Mouse (Mus musculus) CH12.LX (cell line): ENCODE measurements around the gene Slc13a1. TPM values are rescaled to one million over a fixed set of nuclear protein-coding genes. Genes with fewer than 3 reads are reported as not detected.

ENCODE experiments used
- DNase-seq: peaks from one replicate; pipeline ENCODE4 v3.0.0-alpha.2; 2013; ENCODE audit errors: extremely low read depth
- H3K27ac ChIP-seq: 2 replicates; pipeline ENCODE4 v1.5.1; 2012; ENCODE audit warnings: low read depth, mild to moderate bottlenecking, control low read depth, moderate library complexity; ENCODE audit not compliant: insufficient read depth
- H3K27me3 ChIP-seq: replicated peaks from 2 replicates; pipeline ENCODE3; 2012; ENCODE audit warnings: inconsistent platforms
- H3K36me3 ChIP-seq, 2 experiments: replicated peaks in 1 of 2; 2 replicates each; pipeline versions ENCODE3 to v1.6.1; 2012; ENCODE audit warnings: inconsistent platforms in 1 of 2, low read length in 1 of 2, mild to moderate bottlenecking in 1 of 2, mixed read lengths in 1 of 2, moderate library complexity in 1 of 2; ENCODE audit not compliant: control insufficient read depth in 1 of 2, insufficient read depth in 1 of 2
- H3K4me1 ChIP-seq, 2 experiments: 2 replicates each; pipeline ENCODE4 v1.6.1; 2012; ENCODE audit warnings: inconsistent platforms in 1 of 2, moderate library complexity in 1 of 2; ENCODE audit not compliant: insufficient read depth in 2 of 2, control insufficient read depth in 1 of 2
- H3K4me2 ChIP-seq: 2 replicates; pipeline ENCODE4 v1.6.1; 2012; ENCODE audit warnings: low read depth, mild to moderate bottlenecking, control low read depth; ENCODE audit not compliant: poor library complexity, insufficient read depth, severe bottlenecking
- H3K4me3 ChIP-seq, 3 experiments: fragments of 150-350 bp in 1 of 3; sonication (generic) in 1 of 3; replicated peaks in 1 of 3; 2 replicates each; pipeline versions ENCODE3 to v1.5.1; 2011 to 2012; ENCODE audit warnings: low read depth in 2 of 3, low read length in 2 of 3, mild to moderate bottlenecking in 2 of 3, moderate library complexity in 2 of 3, control low read depth in 1 of 3, improper control_type of control experiment in 1 of 3, inconsistent platforms in 1 of 3, mixed read lengths in 1 of 3; ENCODE audit not compliant: poor library complexity in 1 of 3
- H3K79me2 ChIP-seq: replicated peaks from 2 replicates; pipeline ENCODE4 v1.6.1; 2012; ENCODE audit warnings: mild to moderate bottlenecking, moderate library complexity; ENCODE audit not compliant: control insufficient read depth, poor library complexity, insufficient read depth, severe bottlenecking; ENCODE audit errors: extremely low read depth
- H3K9ac ChIP-seq: 2 replicates; pipeline ENCODE4 v1.6.1; 2012; ENCODE audit warnings: low read depth, mild to moderate bottlenecking, control low read depth, moderate library complexity; ENCODE audit not compliant: insufficient read depth
- H3K9me3 ChIP-seq: replicated peaks from 2 replicates; pipeline ENCODE3; 2012; ENCODE audit warnings: low read length, inconsistent platforms, mixed read lengths
- BHLHE40 ChIP-seq: IDR thresholded peaks from 2 replicates; pipeline ENCODE4 v1.6.1; 2011; ENCODE audit warnings: mild to moderate bottlenecking, low read depth, low read length, improper control_type of control experiment
- CHD1 ChIP-seq: IDR thresholded peaks from 2 replicates; pipeline ENCODE4 v1.6.1; 2012; ENCODE audit warnings: low read depth, low read length, improper control_type of control experiment, inconsistent platforms
- CHD2 ChIP-seq: IDR thresholded peaks from 2 replicates; pipeline ENCODE4 v1.6.1; 2011; ENCODE audit warnings: low read length, improper control_type of control experiment
- CTCF ChIP-seq, 2 experiments: IDR thresholded peaks in 1 of 2; conservative IDR thresholded peaks in 1 of 2; 2 replicates each; pipeline ENCODE4 v1.5.1; 2011 to 2012; ENCODE audit warnings: low read depth in 2 of 2, low read length in 2 of 2, improper control_type of control experiment in 1 of 2, inconsistent platforms in 1 of 2, mild to moderate bottlenecking in 1 of 2, moderate library complexity in 1 of 2
- ELF1 ChIP-seq: IDR thresholded peaks from 2 replicates; pipeline ENCODE4 v1.6.1; 2014; ENCODE audit warnings: low read depth, mild to moderate bottlenecking, inconsistent platforms, low read length, improper control_type of control experiment
- EP300 ChIP-seq: IDR thresholded peaks from 2 replicates; pipeline ENCODE4 v1.6.1; 2011; ENCODE audit warnings: low read length, improper control_type of control experiment
- ETS1 ChIP-seq: conservative IDR thresholded peaks from 2 replicates; pipeline ENCODE4 v1.6.1; 2012; ENCODE audit warnings: low read depth, mild to moderate bottlenecking, inconsistent platforms, low read length, improper control_type of control experiment, moderate library complexity
- GABPA ChIP-seq: IDR thresholded peaks from 2 replicates; pipeline ENCODE4 v1.6.1; 2012; ENCODE audit warnings: low read depth, low read length, improper control_type of control experiment, inconsistent platforms; ENCODE audit not compliant: insufficient replicate concordance
- HCFC1 ChIP-seq: IDR thresholded peaks from 2 replicates; pipeline ENCODE4 v1.6.1; 2012; ENCODE audit warnings: low read depth, mild to moderate bottlenecking, inconsistent platforms, low read length, improper control_type of control experiment
- IRF4 ChIP-seq: IDR thresholded peaks from 2 replicates; pipeline ENCODE4 v1.6.1; 2014; ENCODE audit warnings: low read depth, mild to moderate bottlenecking, inconsistent platforms, low read length, improper control_type of control experiment
- JUN ChIP-seq: IDR thresholded peaks from 2 replicates; pipeline ENCODE4 v1.6.1; 2011; ENCODE audit warnings: low read depth, mild to moderate bottlenecking, low read length, improper control_type of control experiment, moderate library complexity; ENCODE audit not compliant: insufficient read depth
- JUND ChIP-seq: conservative IDR thresholded peaks from 2 replicates; pipeline ENCODE4 v1.6.1; 2011; ENCODE audit warnings: low read depth, low read length, improper control_type of control experiment
- MAFK ChIP-seq: IDR thresholded peaks from 2 replicates; pipeline ENCODE4 v1.6.1; 2011; ENCODE audit warnings: low read length, improper control_type of control experiment; ENCODE audit not compliant: insufficient replicate concordance
- MAX ChIP-seq: IDR thresholded peaks from 2 replicates; pipeline ENCODE4 v1.6.1; 2011; ENCODE audit warnings: low read length, improper control_type of control experiment
- MXI1 ChIP-seq: IDR thresholded peaks from 2 replicates; pipeline ENCODE4 v1.6.1; 2011; ENCODE audit warnings: mild to moderate bottlenecking, low read depth, low read length, improper control_type of control experiment
- MYC ChIP-seq: IDR thresholded peaks from 2 replicates; pipeline ENCODE4 v1.6.1; 2011; ENCODE audit warnings: low read depth, mild to moderate bottlenecking, improper control_type of control experiment, low read length
- POLR2AphosphoS2 ChIP-seq: IDR thresholded peaks from 2 replicates; pipeline ENCODE4 v1.6.1; 2011; ENCODE audit warnings: low read depth, low read length, improper control_type of control experiment
- RAD21 ChIP-seq: IDR thresholded peaks from 2 replicates; pipeline ENCODE4 v1.6.1; 2011; ENCODE audit warnings: low read depth, mild to moderate bottlenecking, low read length, improper control_type of control experiment, moderate library complexity
- RCOR1 ChIP-seq: conservative IDR thresholded peaks from 2 replicates; pipeline ENCODE4 v1.6.1; 2012; ENCODE audit warnings: low read depth, mild to moderate bottlenecking, inconsistent platforms, low read length, improper control_type of control experiment
- SIN3A ChIP-seq: IDR thresholded peaks from 2 replicates; pipeline ENCODE4 v1.6.1; 2012; ENCODE audit warnings: low read length, improper control_type of control experiment, inconsistent platforms
- SMC3 ChIP-seq: IDR thresholded peaks from 2 replicates; pipeline ENCODE4 v1.6.1; 2011; ENCODE audit warnings: low read depth, low read length, improper control_type of control experiment
- TCF12 ChIP-seq: IDR thresholded peaks from 2 replicates; pipeline ENCODE4 v1.6.1; 2014; ENCODE audit warnings: low read depth, mild to moderate bottlenecking, inconsistent platforms, low read length, improper control_type of control experiment
- ZKSCAN1 ChIP-seq: IDR thresholded peaks from 2 replicates; pipeline ENCODE4 v1.6.1; 2012; ENCODE audit warnings: low read depth, inconsistent platforms, low read length, improper control_type of control experiment, borderline replicate concordance
- ZMIZ1 ChIP-seq: IDR thresholded peaks from 2 replicates; pipeline ENCODE4 v1.6.1; 2012; ENCODE audit warnings: low read depth, mild to moderate bottlenecking, inconsistent platforms, low read length, improper control_type of control experiment
- dilution Hi-C: fragments of 300-500 bp; cut with MboI; formaldehyde crosslinking; loops from 2 replicates; pipeline ENCODE4 v1.14.3; 2020; ENCODE audit warnings: low sequenced_read_pairs; ENCODE audit not compliant: extremely low pct_unique_long_range_greater_than_20kb, extremely low pct_ligation_motif_present
- in situ Hi-C: fragments of 300-500 bp; cut with MboI; formaldehyde crosslinking; loops from 3 replicates; pipeline ENCODE4 v1.14.3; 2019; ENCODE audit warnings: low sequenced_read_pairs, low pct_ligation_motif_present, low pct_unique_long_range_greater_than_20kb, mixed read lengths
- polyA plus RNA-seq: library from polyadenylated mRNA; unstranded; fragments of >175 nt; gene quantifications from 2 replicates; pipeline ENCODE4 v1.2.1, GENCODE M21; 2012; ENCODE audit warnings: low read depth; ENCODE audit not compliant: insufficient read length
- total RNA-seq, 2 experiments: library from RNA; depleted of rRNA; stranded (reverse); fragments of 300-350 nt in 1 of 2; fragments of >200 nt in 1 of 2; gene quantifications; 2 replicates each; pipeline ENCODE4 v1.2.3; 2012 to 2014

Gene Slc13a1
- not detected in 2 replicates for total RNA-seq (2012; rRNA removed)
- total RNA-seq (2014; rRNA removed), result not detected in 2 replicates
- polyA plus RNA-seq, result not detected in 2 replicates

DNA sequence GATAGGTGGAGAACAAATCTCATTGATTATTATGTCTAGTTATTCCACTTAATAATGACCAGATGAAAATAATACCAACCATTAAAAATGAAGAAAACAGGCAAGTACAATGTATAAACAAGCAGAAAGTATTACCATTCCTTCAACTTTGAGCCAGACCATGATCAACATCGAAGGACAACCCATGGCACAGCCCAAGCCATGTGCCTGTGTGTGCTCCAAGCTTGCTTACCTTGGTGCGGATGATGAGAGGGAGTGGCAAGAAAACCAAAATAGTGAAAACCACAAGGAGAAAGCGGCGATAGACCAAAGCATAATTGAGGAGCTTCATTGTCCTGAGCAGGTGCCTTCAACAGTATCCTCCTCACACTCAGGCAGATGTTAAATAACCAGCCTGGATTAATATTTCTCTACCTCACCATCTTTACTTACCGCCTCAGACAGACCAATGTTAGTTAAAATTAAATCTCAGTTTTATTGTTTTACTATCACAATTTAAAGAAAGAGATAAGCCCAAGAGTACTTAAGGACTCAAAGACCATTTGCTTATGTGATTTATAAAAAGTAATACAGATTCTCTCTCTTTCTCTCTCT is at the start of gene Slc13a1:
Gene Slc13a1, minus strand, starts transcription at position 359 of the 594 bp plus-strand sequence.
- no peak within 1 kb of the TSS for H3K4me2 ChIP-seq
- H3K36me3 ChIP-seq, result no peaks in the 10 kb centered on the region
- in situ Hi-C loops, result no loop called here
- H3K27ac ChIP-seq, result no peak within 1 kb of the TSS
- no peak within 1 kb of the TSS for H3K9ac ChIP-seq
- H3K27me3 ChIP-seq, result no peaks in the 10 kb centered on the region
- peaks cover 0 to 29% of the 10 kb centered on the region in 2 experiments; a peak in 2 of 4 replicates for H3K4me1 ChIP-seq
- TF ChIP-seq POLR2AphosphoS2 (no peak), ZMIZ1 (no peak), IRF4 (no peak), JUN (no peak), CTCF (conservative IDR thresholded peaks at IDR 0.05 in 1 of 2, IDR thresholded peaks at IDR 0.05 in 1 of 2; ENCODE audit: low read depth in 2 of 2, low read length in 2 of 2) (no peak), MYC (no peak), ZKSCAN1 (no peak), SMC3 (no peak), MXI1 (no peak), GABPA (no peak), RAD21 (no peak), ELF1 (no peak), SIN3A (no peak), TCF12 (no peak), JUND (no peak), CHD1 (no peak), BHLHE40 (no peak)
- dilution Hi-C loops, result no loop called here
- no peaks in the 10 kb centered on the region for H3K9me3 ChIP-seq
- H3K79me2 ChIP-seq, result no peaks in the 10 kb centered on the region
- no peak for DNase-seq
- H3K4me3 ChIP-seq, result no peak within 1 kb of the TSS

DNA sequence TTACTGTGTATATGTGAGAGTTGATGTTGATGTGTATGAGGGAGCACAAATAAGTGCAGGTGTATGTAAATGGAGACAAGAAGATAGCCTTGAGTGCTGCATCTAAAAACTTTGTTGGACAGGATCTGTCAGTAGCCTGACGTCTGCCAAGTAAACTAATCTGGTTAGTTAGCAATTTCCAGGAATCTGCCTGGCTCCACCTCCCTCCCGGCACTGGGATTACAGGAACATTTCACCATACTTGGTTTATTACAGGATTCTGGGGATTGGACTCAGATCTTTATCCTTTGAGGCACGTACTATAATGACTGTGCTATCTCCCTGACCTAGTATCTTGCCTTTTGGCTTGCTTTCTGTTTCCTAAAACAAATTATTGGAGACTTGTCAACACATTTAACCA is 40.0 kb upstream of the Slc13a1 start:
- H3K27ac ChIP-seq, result no peak overlapping the region
- no peaks in the 10 kb centered on the region for H3K36me3 ChIP-seq
- no peaks in the 10 kb centered on the region for H3K4me1 ChIP-seq
- H3K9ac ChIP-seq, result no peak overlapping the region
- dilution Hi-C loops, result no loop called here
- no peak overlapping the region for H3K4me2 ChIP-seq
- DNase-seq, result no peak
- no peak for TF ChIP-seq CHD1
- TF ChIP-seq TCF12, result no peak
- TF ChIP-seq MAX, result no peak
- no peak for TF ChIP-seq GABPA
- TF ChIP-seq ETS1, result no peak
- no peak for TF ChIP-seq EP300
- no peak for TF ChIP-seq JUND
- no peak for TF ChIP-seq HCFC1
- TF ChIP-seq RAD21, result no peak
- TF ChIP-seq RCOR1, result no peak
- no peak for TF ChIP-seq IRF4
- no peak for TF ChIP-seq CHD2
- TF ChIP-seq MAFK, result no peak
- no peak for TF ChIP-seq POLR2AphosphoS2
- no peak for TF ChIP-seq ZKSCAN1
- H3K79me2 ChIP-seq, result no peaks in the 10 kb centered on the region
- H3K9me3 ChIP-seq, result no peaks in the 10 kb centered on the region
- no peak overlapping the region for H3K4me3 ChIP-seq
- in situ Hi-C loops, result no loop called here
- H3K27me3 ChIP-seq, result no peaks in the 10 kb centered on the region
